Comparison of ENCODE assay signal across 33 mouse cellular contexts in the genomic region with DNA sequence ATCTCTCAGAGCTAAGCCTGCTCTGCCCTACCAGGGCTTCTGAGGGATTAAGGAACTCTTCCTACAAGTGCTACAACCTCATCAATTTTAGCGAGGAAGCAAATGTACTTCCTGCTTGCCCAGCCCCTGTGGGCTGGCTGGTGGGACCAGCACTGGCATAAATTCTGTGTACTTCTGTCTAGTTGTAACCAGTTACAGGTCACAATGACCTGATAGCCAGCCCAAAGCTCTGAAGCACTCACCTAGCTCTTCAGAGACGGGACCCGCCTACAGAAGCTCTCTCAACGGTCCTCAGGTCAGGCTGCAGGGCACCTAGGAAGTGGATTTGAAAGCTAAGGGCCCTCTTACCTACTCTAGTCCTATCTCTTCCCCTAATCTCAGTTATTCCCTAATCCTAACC. TPM values are rescaled to one million over a fixed set of nuclear protein-coding genes. Genes with fewer than 3 reads are reported as not detected.
"Had no signal": no experiment of that assay in that cellular context is flagged by ENCODE, and none has a peak within 500 bp of the region (broad histone marks: within the 10 kb centered on the region; RNA-seq: fewer than 3 reads in every experiment).

No protein-coding gene starts in this region.

- H3K9me3 ChIP-seq: heart, embryonic 10.5 days; heart, embryonic 13.5 days; heart, embryonic 15.5 days; hindbrain, embryonic 13.5 days; hindbrain, embryonic 15.5 days; kidney, embryonic 15.5 days; limb, embryonic 10.5 days; limb, embryonic 12.5 days; liver, embryonic 13.5 days had no signal

- H3K36me3 ChIP-seq: heart, embryonic 15.5 days had no signal

- H3K27ac ChIP-seq: heart, embryonic 10.5 days; heart, embryonic 13.5 days; heart, embryonic 15.5 days; hindbrain, embryonic 13.5 days; hindbrain, embryonic 15.5 days; hindbrain, postnatal 0 days; kidney, embryonic 15.5 days; kidney, postnatal 0 days; left cerebral cortex, adult 2 months; limb, embryonic 10.5 days; limb, embryonic 12.5 days; liver, embryonic 13.5 days had no signal

- H3K27me3 ChIP-seq: heart, embryonic 13.5 days; heart, embryonic 15.5 days; hindbrain, embryonic 13.5 days; hindbrain, embryonic 15.5 days; kidney, embryonic 15.5 days; limb, embryonic 12.5 days; liver, embryonic 13.5 days had no signal

- DNase-seq: gastrocnemius, postnatal 14 days; gastrocnemius, postnatal 36 days; heart, adult 18-20 months; heart, postnatal 14 days; heart, postnatal 36 days; kidney, adult 11 months; kidney, adult 2 months; kidney, adult 9 months; kidney, postnatal 14 days; kidney, postnatal 36 days; layer of hippocampus, adult 9-11 months; liver, embryonic 13.5 days had no signal

- ATAC-seq: hindbrain, postnatal 0 days; intestine, embryonic 16.5 days had no signal

- H3K4me2 ChIP-seq: heart, embryonic 13.5 days; heart, embryonic 15.5 days; hindbrain, embryonic 13.5 days; hindbrain, embryonic 15.5 days; kidney, embryonic 15.5 days; limb, embryonic 12.5 days; liver, embryonic 13.5 days had no signal

- H3K4me1 ChIP-seq: hindbrain, embryonic 15.5 days; limb, embryonic 10.5 days; limb, embryonic 12.5 days had no signal

- H3K4me3 ChIP-seq: heart, embryonic 10.5 days; heart, embryonic 13.5 days; heart, embryonic 15.5 days; hindbrain, embryonic 13.5 days; hindbrain, embryonic 15.5 days; kidney, embryonic 15.5 days; left cerebral cortex, adult 2 months; limb, embryonic 10.5 days; limb, embryonic 12.5 days; liver, embryonic 13.5 days had no signal

- H3K9ac ChIP-seq: heart, embryonic 13.5 days; heart, embryonic 15.5 days; hindbrain, embryonic 13.5 days; hindbrain, embryonic 15.5 days; kidney, embryonic 15.5 days; limb, embryonic 12.5 days; liver, embryonic 13.5 days had no signal

RNA-seq across cellular contexts. Expression of gene Rhd, which starts 46.6 kb away (rescaled TPM):
- total RNA-seq: gastrocnemius, adult 18-20 months; gastrocnemius, adult 8-10 months; gastrocnemius, postnatal 36 days; layer of hippocampus, adult 18-20 months; layer of hippocampus, adult 8-10 months; layer of hippocampus, postnatal 14 days; left cerebral cortex, adult 2 months; left cerebral cortex, postnatal 14 days; left cerebral cortex, postnatal 36 days; liver, adult 2 months had no signal
- polyA plus RNA-seq: large intestine, adult 2 months; liver, adult 2 months had no signal
